Mouse (Mus musculus): ENCODE measurements around the gene Ipo7. TPM values are rescaled to one million over a fixed set of nuclear protein-coding genes. Genes with fewer than 3 reads are reported as not detected.
A peak's percentile ranks its signal among the peaks of the same experiment; 100 is the strongest.
"Not testable (repeated sequence)": the region's sequence is repeated elsewhere in the genome, so short reads cannot be mapped to it uniquely, and the experiment has no call there.

Ipo7 gene
- total RNA-seq, 2 experiments from 2014 or later: 73.0 to 158 TPM

DNA sequence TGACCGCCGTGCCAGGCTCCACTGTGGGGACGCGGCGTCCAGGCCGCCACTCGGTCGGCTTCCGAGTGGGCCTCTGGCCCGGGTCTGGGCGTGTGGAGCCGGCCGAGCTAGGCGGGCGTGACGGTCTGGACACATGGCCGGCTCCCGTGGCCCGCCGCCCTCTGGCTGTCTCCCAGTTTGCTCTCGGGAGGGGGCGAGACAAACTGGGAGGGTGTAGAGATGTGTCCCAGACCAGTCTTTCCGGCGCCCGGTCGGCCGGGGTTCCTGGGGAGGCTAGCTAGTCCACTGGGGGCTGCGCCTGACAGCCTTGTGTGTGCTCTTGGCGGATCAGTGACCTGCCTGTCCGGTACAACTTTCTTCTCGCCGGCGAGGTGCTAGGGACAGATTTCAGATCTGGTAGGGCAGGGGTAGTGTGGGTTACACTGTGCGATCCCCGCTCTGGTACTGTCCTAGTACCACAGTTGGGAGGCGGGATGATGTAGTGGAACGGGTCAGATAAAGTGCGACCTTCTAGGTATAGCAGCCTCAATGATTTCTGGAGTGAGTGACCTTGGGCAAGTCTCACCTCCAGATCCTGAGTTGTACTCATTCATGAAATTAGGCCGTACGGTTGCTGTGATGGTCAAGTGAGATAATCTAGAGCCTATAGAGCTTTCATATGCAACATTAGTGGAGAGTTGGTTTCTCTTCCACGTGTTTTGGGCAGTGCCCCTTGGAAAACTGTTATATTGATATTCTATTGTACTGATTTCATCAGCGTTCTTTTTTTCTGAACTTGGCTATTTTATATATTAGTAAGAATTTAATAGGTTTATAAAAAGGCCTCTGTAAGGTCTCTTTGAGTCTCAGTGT, 783 bp downstream of the Ipo7 start:
- peak; percentile 55 for ATAC-seq (ENCODE audit: poor library complexity, severe bottlenecking)

DNA sequence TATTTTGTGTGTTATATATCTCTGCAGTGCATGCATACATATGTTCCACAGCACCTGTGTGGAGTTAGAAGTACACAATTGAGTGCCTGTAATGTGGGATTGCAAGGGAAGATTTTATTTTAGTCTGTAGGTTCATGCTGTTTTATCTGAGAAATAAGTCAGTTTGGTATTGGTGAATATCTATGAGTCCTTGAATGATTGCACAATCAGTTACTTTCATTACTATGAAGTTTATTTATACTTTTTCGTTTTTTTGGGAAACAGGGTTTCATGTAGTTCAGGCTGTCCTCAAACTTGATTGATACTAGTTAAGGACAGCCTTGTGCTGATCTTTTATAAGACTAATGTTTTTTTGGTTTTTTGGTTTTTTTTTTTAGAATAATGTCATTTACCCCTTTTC, 5.5 kb downstream of the Ipo7 start:
- no peak for ATAC-seq (ENCODE audit: poor library complexity, severe bottlenecking)

DNA sequence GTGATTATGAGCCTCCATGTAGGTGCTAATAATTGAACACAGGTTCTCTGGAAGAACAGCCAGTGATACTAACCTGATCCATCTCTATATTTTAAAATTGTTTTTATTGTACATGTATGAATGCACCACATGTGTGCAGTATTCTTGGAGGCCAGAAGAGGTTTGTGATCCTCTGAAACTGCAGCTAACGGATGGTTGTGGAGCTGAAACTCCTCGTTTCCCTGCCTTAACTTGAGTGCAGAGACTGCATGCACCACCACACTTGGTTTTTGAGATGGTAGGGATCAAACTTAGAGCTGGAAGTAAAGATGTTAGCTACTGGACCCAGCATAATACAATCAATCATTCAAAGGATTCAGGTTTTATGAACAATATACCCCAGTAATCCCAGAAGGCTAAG, 8.5 kb downstream of the Ipo7 start:
- ATAC-seq (ENCODE audit: poor library complexity, severe bottlenecking): no peak

DNA sequence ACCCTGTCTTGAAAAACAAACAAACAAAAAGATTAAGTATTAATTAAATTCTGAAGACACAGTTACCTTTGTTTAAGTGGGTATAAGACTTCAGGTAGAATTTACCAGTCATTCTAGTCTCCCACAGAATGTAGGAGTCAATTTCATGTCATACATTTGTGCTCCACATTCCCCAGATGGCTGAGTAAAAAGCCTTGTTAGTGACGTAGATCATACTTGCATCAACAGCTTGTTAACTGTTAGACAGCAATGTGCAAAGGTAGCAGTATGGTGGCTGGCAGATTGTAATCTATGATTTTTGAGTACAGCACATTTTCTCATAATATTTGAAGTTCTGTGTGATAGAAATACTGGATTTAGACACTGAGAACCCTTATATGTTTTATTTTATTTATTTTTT, 10.8 kb downstream of the Ipo7 start:
- ATAC-seq (ENCODE audit: poor library complexity, severe bottlenecking): no peak

DNA sequence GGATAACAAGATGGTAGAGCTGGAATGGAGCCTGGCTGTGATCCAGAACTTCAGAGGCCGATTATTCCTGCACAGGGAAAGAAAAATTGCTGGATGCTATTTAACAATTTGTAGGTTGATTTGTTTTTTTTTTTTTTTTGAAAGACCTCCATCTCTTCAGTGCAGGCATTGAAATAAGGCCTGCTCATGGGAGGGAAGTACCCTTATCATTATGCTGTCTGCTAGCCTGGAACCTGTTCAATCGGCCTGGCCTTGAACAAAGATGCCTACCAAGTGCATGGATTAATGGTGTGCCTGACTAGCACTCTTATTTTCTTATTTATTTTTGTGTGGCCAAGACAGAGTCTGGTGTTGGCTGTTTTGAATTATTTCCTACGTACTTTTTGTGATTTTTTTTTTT, 12.3 kb downstream of the Ipo7 start:
- no peak for ATAC-seq (ENCODE audit: poor library complexity, severe bottlenecking)

DNA sequence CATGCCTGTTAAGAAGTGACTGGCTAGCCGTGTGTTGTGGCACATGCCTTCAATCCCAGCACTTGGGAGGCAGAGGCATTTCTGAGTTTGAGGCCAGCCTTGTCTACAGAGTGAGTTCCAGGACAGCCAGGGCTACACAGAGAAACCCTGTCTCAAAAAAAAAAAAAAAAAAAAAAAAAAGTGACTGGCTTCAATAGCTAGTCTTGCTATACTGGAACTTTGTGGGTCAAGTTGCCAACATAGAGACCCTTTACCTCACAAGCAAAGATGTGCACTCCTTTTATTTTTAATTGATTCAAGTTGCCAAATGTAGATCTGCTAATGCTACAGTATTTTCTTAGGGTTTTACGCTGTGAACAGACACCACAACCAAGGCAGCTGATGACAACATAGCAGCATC, 39.6 kb downstream of the Ipo7 start:
- ATAC-seq (ENCODE audit: poor library complexity, severe bottlenecking): not testable (repeated sequence)

DNA sequence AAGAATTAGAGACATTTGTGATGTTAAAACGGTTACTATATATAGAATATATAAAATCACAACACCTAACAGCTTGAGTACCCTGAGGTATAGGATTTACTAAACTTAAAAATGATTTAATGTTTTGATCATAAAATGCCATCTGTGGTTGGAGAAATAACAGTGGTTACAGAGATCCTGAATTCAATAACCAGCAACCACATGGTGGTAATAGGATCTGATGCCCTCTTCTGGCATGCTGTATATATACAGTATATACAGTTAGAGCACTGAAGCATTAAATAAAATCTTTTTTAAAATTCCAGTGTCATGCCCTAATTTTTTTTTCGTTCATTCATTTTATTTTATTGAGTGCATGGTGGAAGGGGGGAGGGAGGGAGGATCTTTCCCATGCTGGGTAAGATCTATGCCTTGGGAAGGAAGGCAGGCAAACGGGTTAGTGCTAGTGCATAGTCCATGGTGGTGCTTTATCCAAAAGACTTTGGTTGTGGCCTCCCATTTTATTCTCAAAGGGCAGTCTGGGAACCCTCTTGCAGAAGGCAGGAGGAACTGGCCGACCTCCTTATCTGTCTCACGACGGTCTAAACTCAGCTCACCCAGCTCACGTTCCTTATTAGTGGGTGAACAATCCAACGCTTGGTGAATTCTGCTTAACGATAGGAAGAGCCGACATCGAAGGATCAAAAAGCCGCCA, 41.2 kb downstream of the Ipo7 start:
- no peak for ATAC-seq (ENCODE audit: poor library complexity, severe bottlenecking)

DNA sequence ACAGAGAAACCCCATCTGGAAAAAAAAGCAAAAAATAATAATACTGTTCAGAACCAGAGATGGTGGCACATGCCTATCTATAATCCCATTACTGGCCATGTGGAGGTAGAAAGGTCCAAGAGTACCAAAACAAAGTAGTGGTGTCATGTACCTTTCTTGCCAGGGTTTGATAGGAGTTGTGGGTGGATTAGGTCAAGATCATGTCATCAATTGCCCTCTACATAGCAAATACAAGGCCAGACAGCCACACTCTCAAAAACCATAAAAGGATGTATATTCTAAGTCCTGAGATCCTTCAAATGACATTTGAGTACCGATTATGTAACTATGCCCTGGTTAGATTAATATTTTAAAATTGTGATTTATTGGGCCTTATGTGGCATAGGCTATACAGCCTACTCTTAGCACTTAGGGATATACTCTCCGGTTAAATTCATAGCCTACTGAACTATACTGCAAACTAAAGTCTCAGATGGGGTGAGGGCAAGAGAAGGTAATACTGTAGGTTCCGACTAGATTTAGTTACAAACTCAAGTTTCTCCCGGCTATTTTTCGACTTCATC, 42.1 kb downstream of the Ipo7 start:
- no peak for ATAC-seq (ENCODE audit: poor library complexity, severe bottlenecking)

DNA sequence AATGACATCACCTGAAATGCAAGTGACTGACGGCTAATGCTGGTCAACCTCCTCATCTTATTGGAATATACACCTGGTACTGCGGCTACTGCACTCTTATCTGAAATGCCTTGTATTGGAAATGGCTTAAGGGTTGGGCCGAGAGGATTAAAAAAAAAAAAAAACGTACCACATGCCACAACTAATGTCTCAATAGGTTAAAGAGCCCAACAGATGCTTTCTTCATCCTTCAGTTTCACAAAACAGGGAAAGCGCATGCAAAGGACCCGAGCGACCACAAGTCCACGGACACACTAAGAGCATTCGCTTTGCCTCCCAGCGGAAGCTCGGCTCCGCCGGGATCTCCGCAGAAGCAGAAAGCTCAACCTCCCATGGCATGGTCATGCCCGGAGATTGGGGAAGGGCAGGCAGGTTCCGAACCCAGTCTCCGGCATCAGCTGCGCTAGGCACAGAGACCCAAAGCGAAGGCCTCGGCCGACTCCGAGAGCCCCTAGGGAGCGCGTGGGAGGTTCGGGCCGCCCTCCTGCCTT, 42.7 kb downstream of the Ipo7 start:
- peak; percentile 17 for ATAC-seq (ENCODE audit: poor library complexity, severe bottlenecking)

DNA sequence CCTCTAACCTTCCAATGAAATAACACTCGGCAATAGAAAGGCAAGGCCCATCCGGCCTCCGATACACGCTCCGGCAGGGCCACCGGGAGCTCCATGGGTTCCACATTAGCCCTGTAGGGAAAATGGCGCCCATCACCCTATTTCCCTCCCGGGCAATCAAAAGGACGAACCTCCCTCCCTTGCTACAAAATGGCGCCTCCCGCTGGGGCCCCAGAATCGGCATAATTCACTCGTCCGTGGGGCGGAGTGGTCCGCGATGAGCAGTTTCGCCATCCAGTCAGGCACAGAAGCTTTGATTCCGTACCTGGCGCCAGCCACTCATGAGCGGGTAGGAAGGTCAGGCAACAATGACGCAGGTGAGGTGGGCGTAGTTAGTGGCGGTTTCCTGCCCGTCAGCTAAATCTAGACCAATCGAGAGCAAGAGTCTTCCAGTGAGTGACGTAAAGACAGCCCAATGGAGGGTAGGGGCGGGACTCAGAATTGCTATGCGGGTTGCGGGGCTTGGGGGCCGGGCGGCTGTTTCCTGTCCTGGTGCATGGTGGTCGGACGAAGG, 43.2 kb downstream of the Ipo7 start, which contains the start of gene Zfp143:
TSS of gene Zfp143 (plus strand) at position 19 of the 553 bp plus-strand sequence.
- peak; percentile 89 for ATAC-seq (ENCODE audit: poor library complexity, severe bottlenecking)

DNA sequence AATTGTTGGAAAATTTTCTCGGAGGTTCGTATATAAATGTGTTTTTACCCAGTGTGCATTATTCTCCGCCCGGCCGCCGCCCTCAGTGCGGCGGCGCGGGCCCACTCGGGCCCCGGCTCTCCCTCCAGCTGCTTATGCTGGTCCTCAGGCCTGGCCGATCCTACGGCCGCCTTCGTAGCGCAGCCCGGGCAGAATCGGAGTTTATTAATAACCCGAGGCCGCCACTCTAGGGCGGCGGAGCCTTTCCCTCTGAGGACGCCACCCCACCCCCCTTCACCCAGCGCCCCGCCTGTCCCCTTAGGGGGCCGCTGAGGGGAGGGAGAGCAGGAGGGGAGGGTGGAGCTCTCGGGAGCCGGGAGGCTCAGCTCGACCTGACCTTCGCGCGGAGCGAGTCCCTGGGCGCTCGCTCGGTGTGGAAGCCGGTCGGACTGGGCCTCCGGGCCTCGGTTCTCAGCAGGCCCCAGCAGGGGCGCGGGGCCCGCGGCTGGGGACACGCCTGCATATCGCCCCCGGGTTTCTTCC, 43.7 kb downstream of the Ipo7 start:
- ATAC-seq (ENCODE audit: poor library complexity, severe bottlenecking): peak; percentile 42

DNA sequence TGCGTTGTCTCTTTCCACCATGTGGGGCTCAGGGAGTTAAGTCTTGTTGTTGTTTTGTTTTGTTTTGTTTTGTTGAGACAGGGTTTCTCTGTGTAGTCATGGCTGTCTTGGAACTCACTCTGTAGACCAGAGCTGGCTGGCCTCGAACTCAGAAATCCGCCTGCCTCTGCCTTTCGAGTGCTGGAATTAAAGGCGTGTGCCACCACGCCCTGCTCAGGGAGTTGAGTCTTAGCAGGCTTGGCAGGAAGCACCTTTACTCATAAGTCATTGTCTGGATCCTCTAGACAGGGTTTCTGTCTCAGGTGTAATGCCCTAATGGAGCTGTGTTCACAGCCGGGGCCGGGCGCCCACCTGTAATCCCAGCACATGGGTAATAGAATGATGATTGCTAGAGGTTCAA, 45.7 kb downstream of the Ipo7 start:
- no peak for ATAC-seq (ENCODE audit: poor library complexity, severe bottlenecking)

DNA sequence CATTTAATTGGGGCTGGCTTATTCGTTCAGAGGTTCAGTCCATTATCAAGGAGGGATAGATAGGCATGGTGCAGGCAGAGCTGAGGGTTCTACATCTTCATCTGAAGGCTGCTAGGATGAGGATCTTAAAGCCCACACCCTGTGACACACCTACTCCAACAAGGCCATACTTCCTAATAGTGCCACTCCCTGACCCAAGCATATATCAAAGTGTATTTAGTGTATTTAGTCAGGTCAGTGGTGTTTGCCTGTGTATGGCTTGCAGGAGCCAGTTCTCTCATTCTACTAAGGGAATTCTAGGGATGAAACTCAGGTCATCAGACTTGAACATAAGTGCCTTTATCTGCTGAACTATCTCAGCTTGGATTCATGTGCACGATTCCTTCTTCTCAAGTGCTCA, 51.0 kb downstream of the Ipo7 start:
- ATAC-seq (ENCODE audit: poor library complexity, severe bottlenecking): no peak

DNA sequence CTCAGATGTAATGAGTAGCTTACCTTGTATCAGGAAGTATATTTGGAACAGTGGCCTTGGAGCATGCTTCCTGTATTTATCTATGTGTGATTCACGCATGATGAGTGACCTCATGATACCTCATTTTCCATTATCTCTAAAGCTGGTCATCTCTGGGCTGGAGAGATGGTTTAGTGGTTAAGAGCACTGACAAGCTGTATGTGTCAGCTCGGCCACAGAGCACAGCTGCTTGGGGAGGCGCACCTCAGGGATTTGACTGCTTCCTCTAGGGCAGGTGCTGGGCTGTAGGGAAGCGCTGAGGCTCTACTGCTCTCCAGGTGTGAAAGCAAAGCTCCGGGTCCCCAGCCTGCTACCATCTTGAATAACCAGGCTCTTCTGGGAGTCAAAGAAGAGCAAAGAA, 60.1 kb downstream of the Ipo7 start:
- ATAC-seq (ENCODE audit: poor library complexity, severe bottlenecking): no peak

DNA sequence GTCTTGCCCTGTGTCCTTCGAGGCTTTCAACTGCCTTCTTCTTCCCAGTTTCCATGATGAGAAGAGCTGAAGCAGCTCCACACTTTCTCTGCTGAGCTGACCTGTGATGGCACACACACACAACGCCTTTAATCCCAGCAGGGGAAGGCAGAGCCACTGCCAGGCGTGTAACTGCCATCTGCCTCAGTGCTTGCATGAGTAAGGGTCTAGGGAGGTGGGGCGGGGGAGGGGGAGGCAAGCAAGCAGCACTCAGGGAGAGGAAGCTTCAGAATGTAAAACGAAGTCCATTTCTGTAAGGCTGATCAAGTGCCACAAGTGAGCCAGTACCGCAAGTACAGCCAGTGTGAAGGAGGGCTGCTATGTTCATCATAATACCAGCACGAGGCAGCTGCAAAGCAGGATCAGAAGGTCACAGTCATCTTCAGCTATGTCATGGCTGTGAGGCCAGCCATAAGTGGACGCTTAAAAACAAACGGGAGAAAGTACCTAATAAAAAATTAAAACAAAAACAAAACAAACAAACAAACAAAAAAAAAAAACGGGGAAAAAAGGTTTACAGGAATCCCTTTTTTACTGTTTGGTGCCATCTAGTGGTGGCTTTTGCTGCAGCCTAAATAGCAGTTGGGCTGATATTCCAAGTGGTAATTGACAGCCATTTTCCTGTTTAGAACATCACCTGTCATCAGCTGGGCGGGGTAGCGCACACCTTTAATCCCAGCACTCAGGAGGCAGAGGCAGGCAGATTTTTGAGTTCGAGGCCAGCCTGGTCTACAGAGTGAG, 65.5 kb downstream of the Ipo7 start:
- peak; percentile 73 for ATAC-seq (ENCODE audit: poor library complexity, severe bottlenecking)

DNA sequence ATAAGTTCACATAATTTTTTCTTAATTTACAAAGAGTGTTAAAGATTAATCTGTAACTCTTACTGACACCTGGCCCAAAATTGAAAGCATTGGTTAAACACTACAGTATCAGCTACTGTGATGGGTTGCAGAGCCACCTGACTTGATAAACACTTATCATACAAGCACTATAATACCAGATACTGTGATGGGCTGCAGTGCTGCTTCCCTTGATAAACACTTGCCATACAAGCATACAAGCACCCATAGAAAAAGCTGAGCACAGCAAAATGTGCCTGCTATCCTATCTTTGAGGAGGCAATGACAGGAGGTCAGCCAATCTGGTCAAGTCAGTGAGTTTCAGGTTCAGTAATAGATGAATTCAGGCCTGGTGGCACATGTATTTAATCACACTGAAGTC, 67.1 kb downstream of the Ipo7 start:
- no peak for ATAC-seq (ENCODE audit: poor library complexity, severe bottlenecking)

DNA sequence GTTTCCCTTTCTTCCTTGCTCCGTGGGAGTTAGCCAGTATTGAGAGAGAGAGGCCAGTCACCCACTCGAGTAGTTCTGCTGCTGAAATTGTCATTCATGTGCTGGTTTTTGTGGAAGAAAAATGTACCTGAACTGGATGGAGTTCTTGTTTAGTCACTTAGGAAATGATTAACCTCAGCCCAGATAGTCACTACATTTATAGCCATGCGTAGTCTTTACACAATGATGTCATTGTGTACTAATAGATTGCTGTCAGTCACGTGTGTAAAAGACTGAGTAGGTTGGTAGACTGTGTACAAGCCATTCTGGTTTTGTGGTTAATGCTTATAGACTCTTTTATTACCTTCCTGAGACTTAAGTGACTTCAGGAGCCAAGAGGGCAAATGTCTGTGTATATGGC, 69.8 kb downstream of the Ipo7 start:
- no peak for ATAC-seq (ENCODE audit: poor library complexity, severe bottlenecking)

DNA sequence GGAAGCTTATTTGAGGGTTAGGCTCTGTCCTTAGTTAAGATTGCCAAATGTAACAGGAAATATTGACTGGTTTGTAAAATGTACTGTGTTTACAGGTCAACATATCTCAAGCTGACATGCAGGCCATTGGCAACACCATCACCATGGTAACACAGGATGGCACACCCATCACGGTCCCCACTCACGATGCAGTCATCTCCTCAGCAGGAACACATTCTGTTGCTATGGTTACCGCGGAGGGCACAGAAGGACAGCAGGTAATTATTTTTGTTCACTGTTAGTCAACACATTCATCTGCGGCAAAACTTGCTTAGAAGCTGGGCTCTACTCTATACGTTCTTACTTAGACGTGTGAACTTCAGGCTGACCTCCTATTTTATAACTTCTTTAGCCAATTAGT, 73.6 kb downstream of the Ipo7 start:
- no peak for ATAC-seq (ENCODE audit: poor library complexity, severe bottlenecking)

DNA sequence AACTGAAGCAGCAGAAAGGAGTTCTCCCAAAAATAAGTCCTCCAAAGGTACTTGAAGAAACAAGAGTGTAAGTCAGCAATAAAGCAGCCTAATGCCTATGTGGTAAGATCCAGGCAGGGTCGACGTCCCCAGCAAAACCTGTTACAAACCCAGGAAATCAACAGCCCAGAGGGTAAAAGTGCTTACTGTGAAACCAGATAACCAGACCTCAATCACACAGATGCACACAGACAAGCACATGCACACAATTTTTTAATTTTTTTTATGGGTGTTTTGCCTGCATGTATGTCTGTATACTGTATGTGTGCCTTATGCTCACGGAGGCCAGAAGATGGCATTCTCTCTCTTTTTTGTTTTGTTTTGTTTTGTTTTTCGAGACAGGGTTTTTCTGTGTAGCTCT, 78.3 kb downstream of the Ipo7 start:
- ATAC-seq (ENCODE audit: poor library complexity, severe bottlenecking): no peak

DNA sequence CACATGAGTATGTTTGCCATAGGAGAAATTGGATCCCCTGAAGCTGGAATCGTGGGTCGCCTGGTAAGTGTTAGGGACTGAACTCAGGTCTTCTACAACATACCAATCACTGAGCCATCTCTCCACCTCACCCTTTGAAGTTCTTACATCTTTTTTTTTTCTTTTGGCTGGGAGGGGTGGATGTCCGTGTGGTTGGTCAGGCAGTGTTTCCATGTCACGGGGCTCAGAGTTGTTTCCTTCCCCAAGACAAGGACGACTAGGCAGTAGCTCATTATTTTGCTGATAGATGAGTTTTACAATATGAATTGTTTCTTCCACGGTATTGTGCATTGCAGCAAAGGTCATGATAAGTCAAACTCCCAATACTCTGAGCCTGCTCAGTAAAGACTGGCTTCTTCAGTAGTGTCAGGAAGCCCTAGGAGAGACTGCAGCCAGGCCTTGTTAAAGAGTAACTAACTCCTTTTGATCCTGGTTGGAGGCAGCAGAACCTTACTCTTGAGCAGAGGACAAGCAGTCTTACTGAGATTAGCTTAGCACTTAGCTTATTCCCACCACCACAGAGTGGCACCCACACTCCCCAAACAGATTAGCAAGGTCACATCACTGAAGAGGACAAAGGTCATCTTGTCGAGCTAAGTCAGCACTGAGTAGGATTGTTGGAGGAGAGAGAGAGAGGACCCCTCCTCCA, 79.2 kb downstream of the Ipo7 start:
- ATAC-seq (ENCODE audit: poor library complexity, severe bottlenecking): no peak
